Mouse (Mus musculus): Measurements from ENCODE around the gene Pik3ca.

GRCm38 (mm10) chr3:32371957-32372356 is 25.5 kb upstream of the Pik3ca start:
- no peak for TF ChIP-seq POLR2A (IDR thresholded peaks at IDR 0.05; ENCODE audit: low read depth, low read length)
- no peak for TF ChIP-seq CTCF (IDR thresholded peaks at IDR 0.05; ENCODE audit: extremely low read depth, insufficient read length, insufficient replicate concordance, low read depth, low read length)
